Mouse (Mus musculus) induced T-regulatory cell, adult 2 months (primary cell): ENCODE measurements around the gene Syne1.
A peak's percentile ranks its signal among the peaks of the same experiment; 100 is the strongest.
"Not testable (repeated sequence)": the region's sequence is repeated elsewhere in the genome, so short reads cannot be mapped to it uniquely, and the experiment has no call there.

Experiments
- DNase-seq: peaks from one replicate; pipeline ENCODE4 v3.0.0-alpha.2; 2012; ENCODE audit warnings: low read depth

Gene Syne1

DNA sequence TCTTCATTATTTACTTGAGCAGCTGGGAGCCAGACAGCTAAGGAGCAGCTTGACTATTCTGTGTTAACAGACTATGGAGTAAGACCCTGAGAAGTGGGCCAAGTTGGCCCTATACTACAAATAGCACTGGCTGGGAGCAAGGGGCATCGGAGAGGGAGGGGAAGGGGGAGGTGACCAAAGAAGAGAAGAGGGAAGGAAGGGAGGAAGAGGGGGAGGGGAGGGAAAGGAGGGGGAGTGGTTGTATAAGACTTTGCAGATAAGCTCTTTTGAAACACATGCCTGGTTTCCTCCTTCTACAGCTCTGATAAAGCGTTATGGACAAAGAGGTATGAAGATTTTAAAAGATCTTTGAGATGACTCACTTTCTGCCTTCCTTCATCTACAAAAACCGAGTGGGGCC lies 36.0 kb downstream of the Syne1 start:
- no peak for DNase-seq

DNA sequence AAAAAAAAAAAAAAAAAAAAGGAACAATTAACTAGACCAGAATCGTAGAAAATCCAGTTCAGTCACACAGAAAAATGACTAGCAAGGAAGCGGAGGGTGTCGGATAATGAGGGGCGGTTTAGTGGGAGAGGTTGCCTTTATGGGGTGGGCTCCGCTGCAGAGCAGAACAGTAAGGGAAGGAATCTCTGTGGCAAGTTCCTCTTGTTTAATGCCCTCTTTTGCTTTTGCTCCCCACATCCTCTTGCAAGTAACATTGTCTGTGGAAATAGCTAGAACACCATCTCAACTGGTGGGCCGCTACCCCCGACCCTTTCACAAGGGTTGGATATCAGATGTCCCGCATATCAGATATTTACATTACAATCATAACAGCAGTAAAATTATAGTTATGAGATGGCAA lies 37.1 kb downstream of the Syne1 start:
- no peak for DNase-seq

DNA sequence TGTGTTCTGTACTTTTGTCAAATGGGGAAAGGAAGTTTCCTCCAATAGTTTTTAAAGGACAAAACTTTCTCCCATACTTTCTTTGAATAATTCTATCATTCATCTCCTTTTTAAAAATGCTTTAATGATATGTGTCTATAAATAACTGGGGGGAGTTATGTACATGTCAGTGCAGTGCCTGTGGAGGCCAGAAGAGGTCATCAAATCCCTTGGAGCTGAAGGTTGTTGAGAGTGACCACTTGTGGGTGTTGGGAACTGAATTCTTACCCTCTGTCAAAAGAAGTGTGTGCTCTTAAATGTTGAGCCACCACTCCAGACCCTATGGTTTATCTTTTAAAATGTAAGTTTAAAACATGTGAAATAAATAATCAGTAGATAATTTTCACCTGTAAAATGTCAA lies 39.0 kb downstream of the Syne1 start:
- DNase-seq, result no peak

DNA sequence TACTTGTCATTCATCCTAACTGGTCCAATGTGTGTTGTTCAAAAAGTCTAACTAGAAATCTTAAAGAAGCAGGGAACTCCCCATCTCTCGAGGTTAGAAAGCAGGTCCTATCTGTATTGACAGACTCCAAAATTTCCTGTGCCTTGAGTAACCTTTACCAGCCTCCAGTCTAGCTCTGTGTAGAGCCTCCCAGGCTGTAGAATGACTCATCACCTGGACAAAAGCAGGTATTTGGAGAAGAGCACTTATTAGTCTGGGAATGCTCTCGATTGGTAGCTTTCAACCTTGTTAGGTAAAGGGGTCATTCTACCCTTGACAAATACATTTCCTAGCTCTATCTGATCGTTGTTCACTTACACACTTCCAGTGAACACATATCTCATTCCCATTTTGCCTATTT lies 39.9 kb downstream of the Syne1 start:
- DNase-seq, result no peak

DNA sequence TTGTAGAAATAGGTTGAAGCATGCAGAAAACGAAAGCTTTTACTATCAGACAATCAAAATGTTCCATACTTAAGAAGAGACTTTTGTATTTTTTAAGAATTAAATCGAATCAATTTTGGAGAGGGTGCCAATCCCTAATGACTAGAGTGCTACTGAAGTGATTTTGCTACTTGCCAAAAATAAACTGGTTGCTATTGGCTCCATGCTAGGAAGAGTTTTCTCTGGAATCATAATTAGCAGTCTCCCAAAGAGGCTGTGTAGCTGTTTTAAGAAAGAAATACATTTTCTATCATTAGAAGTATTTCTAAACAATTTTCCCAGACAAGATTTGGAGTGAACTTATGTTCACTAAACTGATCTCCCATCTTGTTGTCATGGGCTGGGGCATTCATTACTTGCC lies 43.8 kb downstream of the Syne1 start:
- DNase-seq, result no peak

DNA sequence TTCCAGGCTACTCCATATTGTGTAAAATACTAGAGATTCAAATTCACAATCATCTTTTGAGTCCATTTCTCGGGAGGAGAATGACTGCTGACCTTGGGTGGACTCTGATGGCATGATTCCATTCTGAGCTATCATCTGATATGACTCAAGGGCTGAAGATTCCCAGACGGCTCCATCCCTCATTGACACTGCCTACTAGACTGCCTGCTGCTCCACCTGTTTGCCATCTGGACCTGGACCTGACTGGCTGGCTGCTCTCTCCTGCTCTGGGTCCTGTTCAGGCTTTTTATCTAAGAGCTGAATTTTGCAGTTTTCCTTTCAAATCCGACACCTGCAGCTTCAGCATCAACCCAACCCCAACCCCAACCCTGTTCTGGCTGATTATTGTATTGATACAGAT lies 46.5 kb downstream of the Syne1 start:
- DNase-seq, result no peak

DNA sequence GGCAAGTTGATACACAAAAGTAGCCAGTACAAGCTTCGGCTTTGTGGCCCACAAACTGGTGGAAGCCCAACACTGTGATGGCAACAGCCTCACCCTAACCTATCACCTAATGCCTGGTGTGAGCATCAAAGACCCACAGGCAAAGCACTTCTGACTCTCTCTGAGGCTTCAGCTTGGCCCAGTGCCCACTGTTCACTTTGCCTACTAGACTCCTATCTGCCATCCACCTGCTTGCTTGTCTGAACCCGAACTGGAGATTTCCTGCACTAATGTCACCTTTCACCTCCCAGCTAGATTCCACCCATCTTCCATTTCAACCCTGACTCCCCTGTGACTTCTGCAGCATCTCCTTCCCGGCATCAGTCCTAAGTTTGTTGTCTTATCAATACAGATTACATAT lies 47.4 kb downstream of the Syne1 start:
- no peak for DNase-seq

DNA sequence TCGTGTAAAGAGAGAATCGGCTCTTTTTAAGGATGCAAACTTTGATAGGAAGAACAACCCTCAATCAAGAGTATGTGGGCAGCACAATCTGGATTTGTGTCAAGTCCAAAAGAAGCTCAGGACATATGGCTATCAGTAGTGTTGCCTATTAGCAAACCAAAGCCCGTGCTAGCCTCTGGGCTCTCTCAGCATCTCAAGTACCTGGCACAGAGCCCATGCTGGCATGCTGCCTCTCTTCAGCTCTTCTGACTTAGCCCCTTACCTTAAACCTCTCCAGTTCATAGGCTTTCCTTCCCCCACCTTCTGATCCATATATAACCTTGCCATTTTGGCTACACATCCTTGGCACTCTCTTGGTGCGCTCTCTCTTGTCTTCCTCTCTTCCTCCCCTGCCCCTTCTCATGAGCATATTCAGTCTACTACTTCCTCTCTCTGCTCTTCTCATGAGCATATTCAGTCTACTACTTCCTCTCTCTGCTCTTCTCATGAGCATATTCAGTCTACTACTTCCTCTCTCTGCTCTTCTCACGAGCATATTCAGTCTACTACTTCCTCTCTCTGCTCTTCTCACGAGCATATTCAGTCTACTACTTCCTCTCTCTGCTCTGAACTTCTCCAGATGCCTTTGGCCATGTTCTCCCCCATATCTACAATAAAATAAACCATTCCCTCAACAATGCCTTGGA lies 51.5 kb downstream of the Syne1 start:
- DNase-seq, result not testable (repeated sequence)

DNA sequence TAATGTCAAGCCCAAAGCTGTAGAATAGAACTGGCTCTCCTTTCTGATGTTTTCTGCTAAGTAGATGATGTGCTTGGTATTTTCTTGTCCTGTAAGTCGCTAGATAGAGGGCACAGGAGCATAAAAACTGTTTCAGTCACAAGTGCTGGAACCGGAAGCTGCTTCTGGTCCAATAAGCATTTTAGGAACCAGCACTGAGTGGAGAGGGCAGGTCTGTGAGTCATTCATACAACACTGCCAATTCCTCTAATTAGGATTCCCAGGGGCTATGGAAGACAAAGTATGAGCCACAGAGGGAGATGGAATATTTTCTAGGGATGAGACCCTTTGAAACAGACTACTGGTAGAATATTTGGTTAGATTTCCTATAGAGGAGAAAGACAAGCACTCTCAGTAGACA lies 53.4 kb downstream of the Syne1 start:
- DNase-seq, result no peak

DNA sequence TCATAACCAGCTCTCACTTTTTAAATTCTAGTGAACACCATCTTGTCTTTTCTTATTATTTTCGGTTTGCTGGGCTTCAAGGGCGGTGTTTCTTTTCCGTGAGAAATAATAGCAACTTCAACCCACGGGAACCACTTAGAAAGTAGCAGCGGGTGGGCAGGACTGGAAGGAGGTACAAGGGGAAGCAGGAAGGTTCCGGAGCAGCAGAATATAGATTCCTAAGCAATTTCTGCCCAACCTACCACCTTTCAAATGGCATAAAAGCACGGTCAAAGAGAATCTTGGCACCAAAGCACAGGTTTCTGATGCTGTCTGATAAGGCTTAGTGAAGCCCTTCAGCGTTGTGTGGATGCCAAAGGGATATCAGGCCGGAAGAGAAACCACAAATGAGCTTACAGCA lies 60.2 kb downstream of the Syne1 start:
- DNase-seq, result no peak

DNA sequence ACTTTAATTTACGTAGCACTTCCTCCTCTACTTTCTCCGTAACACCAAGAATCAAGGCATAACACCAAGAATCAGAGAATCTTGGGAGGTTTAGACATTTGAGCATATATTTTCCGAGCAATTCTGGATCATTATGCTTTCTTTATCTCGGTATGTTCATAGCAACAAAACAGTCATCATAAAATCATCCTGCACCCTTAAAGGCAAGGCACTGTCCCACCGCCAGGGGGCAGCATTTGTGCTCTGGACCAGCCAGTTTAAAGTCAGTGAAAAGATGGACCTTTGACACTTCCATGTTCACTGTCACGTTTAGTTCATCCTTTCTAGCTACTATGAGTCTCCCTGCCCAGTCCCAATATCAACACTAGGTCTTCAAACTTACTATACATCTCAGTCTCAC lies 61.3 kb downstream of the Syne1 start:
- peak; percentile 17 for DNase-seq

DNA sequence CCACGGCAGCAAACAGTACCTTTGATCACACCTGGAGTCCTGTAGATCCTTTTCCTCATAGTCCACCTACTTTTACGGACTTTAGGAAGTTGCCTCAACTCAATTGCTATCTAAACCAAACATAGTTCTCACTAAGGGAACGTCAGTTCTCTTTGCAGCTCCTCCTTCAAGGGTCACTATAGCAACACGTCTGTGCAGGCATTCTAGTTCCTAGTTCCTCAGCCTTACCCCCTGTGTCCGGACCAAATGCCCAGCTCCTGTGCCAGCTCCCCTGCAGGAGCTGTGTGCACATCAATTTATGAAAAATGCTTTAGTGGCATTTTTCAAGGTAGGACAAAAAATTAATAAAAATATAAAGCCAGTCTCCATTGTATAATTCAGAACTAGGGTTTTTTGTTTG lies 63.2 kb downstream of the Syne1 start:
- no peak for DNase-seq

DNA sequence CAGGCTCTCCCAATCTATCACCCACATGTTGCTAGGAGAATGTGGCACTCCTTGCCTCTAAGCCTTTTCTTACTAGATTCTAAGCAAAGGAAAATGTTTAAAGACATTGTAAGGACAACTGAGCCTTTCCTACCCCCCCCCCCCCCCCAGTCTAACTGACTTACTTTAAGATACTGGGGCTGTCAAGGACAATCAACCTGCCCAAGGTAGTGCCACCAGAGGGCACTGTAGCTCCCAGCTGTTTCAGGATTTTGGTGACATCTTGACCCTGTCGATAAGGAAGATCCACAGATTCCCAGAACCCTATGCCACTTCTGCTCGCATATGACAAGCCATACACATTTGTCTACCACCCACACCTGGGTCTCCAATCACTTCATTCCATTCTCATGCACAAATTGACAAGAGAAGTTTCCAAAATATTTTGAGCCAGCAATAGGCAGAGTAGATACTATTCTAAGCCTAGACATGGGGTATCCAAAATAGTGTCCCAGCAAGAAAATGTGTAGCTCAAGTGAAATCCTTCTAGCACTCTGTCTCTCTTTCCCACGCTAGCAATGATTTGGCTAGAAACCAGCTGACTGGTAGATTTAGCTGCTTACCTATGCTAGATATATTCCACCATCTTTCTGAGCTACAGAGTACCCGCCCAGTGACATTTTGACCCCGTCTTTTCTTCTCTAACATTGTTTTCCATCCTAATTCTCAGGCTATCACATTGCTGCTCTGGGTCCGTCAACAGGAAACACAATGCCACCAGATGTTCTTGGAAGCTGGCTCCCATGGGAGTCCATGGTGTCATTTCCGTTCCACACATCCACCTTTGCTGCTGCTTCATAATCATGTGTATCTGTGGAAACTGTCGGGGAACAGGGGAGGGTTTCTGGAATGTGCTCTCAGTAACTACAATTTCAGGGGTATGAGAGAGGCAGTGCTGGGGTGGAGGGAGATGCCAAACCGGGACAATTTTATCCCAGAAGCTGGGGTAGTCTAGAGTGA lies 70.4 kb downstream of the Syne1 start:
- DNase-seq, result peak; percentile 24

DNA sequence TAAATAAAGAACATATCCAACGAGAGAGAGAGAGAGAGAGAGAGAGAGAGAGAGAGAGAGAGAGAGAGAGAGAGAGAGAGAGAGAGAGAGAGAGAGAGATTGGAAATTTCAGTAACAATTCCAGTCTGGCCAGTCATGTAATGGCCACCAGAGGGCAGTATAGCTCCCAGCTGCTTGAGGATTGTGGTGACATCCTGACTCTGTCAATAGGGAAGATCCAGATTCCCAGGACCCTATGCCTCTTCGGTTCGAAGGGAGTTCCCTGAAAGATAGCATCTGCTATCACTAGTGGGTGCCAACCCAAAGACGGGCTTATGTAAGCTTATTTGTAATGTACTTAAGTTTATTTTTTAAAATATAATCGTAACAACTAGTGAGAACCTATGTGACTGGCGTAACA lies 71.2 kb downstream of the Syne1 start:
- peak; percentile 52 for DNase-seq

DNA sequence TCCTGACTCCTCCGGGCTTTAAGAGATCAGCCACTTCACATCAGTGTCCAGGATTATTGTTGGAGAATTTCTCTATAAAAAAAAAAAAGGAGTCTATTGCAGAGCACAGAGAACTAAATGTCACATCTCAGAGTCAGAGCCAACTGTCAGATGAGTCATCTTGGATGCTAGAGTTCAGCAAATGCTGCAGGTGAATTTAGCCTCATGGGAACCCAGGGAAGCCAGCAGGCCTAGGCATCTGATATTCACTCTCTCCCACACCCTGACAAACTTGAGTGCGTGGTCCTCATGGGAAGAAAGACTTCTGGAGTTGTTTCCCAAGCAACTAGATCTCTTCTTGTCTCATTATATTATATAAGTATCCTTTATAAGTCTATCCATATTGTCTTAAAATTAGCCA lies 82.6 kb downstream of the Syne1 start:
- DNase-seq, result no peak

DNA sequence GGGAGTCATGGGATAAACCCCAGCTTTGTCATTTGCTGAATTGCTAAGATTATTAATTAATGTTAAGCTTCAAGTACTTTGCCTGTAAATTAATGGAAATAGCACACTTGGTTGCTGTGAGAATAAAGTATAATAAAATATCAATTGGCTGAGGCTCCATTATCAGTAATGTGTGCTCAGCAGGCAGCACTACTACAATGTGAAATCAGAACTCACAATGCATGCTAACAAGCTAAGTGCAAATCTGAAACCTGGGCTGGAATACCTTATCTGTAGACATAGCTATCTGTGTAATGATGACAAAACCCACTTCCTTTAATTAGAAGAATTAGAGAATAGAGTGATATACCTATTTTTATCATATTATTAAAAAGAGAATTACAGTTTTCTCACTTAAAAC lies 97.5 kb downstream of the Syne1 start:
- no peak for DNase-seq

DNA sequence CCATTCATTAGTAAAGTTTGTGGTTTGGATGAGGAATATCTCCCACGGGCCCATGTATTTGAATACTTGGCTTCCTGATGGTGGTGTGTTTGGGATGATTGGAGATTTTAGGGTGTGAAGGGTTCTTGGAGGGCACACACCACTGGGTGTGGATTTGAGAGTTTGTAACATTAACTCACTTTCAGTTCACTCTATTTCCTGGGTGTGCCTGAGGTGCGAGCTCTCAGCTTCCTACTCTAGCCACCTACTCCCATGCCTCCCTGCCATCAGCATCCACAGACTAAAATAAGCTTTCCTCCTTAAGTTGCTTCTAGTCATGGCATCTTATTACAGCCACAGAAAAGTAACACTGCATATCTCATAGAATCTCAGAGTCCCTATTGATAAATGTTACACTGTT lies 101.3 kb downstream of the Syne1 start:
- no peak for DNase-seq

DNA sequence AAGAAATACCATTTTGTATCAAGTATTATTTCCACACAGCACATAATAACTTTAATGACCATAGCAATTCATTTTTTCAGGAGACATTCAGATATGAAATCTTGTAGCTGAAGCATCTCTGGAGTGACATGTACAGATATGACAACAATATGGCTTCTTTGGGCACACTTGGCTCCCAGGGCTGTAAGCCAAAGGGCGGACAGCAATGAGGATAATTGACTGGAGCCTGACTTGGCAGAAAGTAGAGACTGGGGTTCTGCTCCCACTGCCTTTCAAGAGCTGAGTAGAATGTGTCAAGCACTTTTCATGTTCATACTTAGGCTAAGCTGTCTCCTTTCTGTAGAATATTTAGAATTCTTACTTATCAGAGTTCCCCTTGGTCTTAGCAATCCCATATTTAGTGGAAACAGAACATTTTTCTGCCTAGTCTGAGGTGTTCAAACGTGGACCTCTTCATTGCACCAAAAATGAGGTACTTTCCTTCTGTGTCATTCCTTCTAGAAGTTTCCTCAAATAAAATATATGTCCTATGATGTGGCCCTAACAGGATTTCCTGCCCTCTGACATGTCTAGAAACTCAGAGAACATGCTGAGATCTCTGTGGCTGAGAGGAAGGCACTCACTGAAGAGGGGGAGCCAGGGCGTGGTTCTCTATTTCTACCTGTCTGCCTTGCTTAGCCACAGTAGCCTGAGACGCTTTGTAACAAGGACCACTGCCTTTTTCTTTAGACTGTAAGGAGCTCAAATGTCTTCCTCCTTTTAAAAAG lies 103.1 kb downstream of the Syne1 start:
- DNase-seq, result peak; percentile 23

DNA sequence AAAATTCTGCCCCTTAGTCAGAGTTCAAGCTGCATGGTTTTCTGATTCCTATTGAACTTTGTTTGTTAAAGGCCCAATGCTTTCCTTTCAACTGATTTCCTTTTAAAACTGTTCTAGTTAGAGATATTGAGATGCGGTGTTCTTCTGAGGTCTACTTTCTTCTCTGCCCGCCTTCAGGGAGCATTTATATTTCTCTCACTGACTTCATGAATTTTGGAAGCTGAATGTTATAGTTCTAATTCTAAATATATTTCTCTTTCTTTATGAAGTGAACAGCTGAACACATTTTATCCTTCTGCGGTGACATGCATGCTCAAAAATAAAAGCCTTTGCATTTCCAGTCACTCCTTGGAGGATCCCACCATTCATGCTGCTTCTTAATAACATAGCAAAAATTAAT lies 106.0 kb downstream of the Syne1 start:
- DNase-seq, result no peak

DNA sequence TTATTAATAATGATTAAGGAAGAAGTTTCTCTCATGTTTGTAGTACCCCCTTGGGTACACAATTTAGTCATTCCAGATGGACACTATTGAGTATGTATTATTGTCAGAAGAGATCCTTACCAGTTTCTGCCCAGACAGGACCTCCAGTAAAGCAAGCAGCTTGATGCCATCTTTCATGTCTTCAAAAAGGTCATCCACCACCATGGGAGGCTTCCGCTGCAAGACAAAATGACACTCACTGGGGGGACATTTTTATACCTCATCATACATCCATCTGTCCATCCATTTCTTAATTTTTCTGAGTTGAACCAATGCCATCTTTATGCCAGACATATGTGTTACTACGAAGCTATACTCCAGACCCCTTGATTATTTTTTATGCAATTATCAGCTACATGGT lies 108.3 kb downstream of the Syne1 start:
- no peak for DNase-seq

DNA sequence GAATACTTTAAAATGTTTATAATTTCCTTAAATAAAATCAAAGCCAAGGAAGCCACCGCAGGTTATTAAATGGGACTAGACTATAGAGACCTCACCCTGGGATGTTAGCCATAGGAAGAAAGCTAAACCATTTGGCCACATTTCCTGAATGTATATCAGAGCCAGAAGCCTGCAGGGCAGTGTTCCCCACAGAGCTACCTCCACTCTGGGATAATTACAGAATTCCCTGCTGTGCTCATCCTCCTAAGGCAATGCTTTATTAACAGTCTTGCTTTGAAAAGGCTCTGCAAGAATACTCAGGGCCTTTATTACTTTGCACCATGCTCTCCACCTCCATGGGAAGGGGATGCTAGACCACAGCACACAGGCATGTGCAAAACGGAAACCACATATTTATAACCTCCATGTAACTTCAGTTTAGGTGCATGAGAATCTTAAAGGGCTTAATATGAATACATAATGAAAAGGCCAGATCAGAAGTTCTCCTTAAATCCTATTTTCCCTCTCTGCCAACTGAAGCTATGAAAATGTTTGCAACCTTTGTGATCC lies 111.4 kb downstream of the Syne1 start:
- DNase-seq, result no peak

DNA sequence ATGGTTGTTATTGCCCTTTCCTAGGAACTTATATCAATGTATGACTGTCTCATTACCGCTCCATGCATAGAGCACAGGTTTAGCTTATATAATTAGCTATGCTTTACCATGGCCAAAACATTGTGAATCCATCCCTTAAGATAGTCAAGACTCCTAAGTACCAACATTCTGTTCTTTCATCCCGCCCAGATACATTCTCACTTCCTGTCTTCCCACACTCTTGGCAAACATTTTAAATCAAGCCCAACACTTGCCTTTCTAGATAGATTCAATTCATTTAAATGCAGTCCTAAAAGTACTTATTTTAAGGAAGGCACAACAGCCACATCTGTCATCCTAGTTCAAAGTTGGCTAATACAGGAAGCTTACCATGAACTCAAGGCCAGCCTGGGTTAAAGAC lies 113.5 kb downstream of the Syne1 start:
- no peak for DNase-seq
